Mouse (Mus musculus) C2C12 (cell line): ENCODE data around the gene Hip1.

Experiments used
- CEBPB ChIP-seq: IDR thresholded peaks from one replicate; pipeline ENCODE4 v1.6.1; 2011; ENCODE audit warnings: low read depth, mild to moderate bottlenecking, control low read depth, moderate library complexity
- CTCF ChIP-seq: IDR thresholded peaks from one replicate; pipeline ENCODE4 v1.5.1; 2011; ENCODE audit not compliant: control insufficient read depth, insufficient read depth, insufficient read length
- FOSL1 ChIP-seq: IDR thresholded peaks from one replicate; pipeline ENCODE4 v1.8.0; 2011; ENCODE audit warnings: mild to moderate bottlenecking, low read length; ENCODE audit not compliant: poor library complexity, insufficient read depth, severe bottlenecking
- MAX ChIP-seq: IDR thresholded peaks from one replicate; pipeline ENCODE4 v1.6.1; 2011; ENCODE audit warnings: mild to moderate bottlenecking, control low read depth
- MYOD1 ChIP-seq: IDR thresholded peaks from one replicate; pipeline ENCODE4 v1.6.1; 2011; ENCODE audit warnings: low read depth; ENCODE audit not compliant: control insufficient read depth, insufficient read length
- MYOG ChIP-seq: IDR thresholded peaks from one replicate; pipeline ENCODE4 v1.6.1; 2011; ENCODE audit not compliant: control insufficient read depth, insufficient read length; ENCODE audit errors: extremely low read depth
- USF1 ChIP-seq: IDR thresholded peaks from one replicate; pipeline ENCODE4 v1.6.1; 2011; ENCODE audit warnings: low read depth, mild to moderate bottlenecking, control low read depth, moderate library complexity

DNA sequence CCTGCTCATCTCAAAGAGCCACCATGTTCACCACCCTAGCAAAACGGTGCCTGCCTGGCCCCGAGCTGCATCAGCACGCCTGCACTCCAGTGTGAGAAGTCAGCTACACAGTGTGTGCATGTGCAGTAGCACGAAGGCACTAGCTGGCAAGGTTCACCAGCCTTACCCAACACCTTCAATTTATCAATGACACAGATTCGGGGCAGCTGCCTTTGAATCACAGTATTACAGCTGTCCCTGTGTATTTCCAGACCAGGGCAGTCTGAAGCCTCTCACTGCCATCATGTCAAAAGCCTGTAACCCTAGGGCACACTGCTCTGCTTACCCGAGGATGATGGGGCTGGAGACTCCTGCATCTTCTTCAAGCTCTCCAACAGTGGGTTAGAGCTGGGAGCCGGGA is 162.2 kb downstream of the Hip1 start:
- TF ChIP-seq CTCF = no peak
- TF ChIP-seq USF1 = no peak
- no peak for TF ChIP-seq MYOG
- no peak for TF ChIP-seq MAX
- no peak for TF ChIP-seq FOSL1
- TF ChIP-seq MYOD1 = no peak
- no peak for TF ChIP-seq CEBPB
